Mouse (Mus musculus) kidney, adult 18-20 months (tissue): ENCODE measurements at regions not wholly inside any gene's neighbourhood (a gene's known extent, or its start where the extent isn't known, plus 50 kb on each side); places are given as distances from the start of the nearest gene placed in this dataset.
"Not testable (repeated sequence)": the region's sequence is repeated elsewhere in the genome, so short reads cannot be mapped to it uniquely, and the experiment has no call there.

Source experiments
- DNase-seq: peaks from one replicate; pipeline ENCODE4 v3.0.0; 2021

DNA sequence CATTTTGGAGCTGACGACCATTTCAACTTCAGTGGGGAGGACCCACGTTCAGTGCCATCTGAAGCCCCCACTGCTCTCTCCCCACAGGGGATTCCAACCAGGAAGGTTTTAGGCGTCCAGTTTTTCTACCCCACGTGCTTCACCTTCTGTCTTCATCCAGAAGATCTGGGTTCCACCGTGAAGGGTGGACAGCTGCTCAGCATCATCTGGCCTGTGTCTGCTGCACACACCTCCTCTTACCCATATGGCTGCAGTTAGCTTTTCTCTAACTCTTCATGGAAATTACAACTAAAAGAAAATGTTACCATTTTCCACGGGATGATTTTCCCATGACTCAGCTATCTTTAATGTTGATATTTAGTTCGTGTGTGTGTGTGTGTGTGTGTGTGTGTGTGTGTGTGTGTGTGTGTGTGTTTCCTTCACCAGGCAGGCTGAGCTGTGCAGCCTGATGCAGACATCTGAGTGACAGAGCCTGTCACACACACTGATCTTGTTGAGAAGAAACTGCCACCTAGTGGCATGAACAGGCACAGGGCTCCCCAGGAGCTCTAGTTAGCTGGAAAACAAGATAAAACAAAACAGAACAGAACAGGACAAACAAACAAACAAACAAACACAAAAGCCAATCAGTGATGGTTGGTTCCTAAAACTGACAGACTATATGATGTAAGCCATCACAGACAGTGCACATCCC, 107.5 kb upstream of the Rasgrp1 start:
- DNase-seq: peak; percentile 32

GRCm38 (mm10) chr2:117451818-117452217, 109.0 kb upstream of the Rasgrp1 start:
- no peak for DNase-seq

GRCm38 (mm10) chr2:117455021-117455739, 112.4 kb upstream of the Rasgrp1 start:
- DNase-seq: no peak

GRCm38 (mm10) chr2:117455740-117456455, 113.1 kb upstream of the Rasgrp1 start:
- DNase-seq: no peak

GRCm38 (mm10) chr2:117456456-117457020, 113.7 kb upstream of the Rasgrp1 start:
- DNase-seq: no peak

GRCm38 (mm10) chr2:117461541-117462290, 118.9 kb upstream of the Rasgrp1 start:
- DNase-seq: no peak

DNA sequence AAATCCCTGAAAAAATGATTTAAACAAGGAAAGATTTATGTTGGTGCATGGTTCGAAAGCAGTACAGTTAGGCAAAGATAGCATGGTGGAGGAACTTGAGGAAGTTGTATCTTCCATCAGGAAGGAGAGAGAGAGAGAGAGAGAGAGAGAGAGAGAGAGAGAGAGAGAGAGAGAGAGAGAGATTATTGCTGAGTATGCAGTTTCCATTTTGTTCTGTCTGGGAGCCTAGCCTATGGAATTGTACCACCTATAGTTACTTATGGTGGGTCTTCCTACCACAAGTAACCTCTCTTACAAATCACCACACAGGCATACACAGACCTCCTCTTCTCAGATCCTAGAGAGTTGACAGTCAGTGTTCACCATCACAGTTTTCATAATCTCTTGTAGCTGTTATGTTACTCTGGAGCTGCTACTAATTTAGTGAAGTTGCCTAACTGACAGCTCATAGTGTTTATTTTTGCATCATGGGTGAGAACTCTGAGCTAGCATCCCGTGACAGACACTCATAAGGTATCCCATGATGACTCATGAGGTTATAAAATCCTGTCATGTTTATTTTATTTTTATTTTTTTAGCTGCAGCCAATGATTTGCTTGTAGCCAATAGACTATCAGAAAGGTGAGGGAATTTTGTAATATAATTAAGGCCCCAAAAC, 132.2 kb upstream of the Rasgrp1 start:
- DNase-seq: no peak

DNA sequence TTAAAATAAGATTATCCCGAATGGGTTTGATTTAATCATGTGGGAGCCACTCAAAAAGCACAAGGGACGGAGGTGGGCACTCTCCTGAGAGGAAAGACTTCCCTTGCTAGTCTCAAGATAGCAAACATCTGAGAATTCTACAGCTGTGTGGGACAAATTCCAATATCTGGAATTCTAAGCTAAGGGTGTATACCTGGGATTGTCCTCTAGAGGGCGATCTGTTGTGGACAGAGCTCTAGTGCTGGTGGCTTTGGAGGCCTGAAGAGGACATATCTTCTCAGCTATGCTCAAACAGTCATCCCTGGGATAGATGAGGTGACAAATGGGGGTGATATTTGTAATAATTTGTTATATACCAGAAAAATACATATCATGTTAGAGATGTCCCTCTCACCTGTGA, 132.8 kb upstream of the Rasgrp1 start:
- DNase-seq: no peak

GRCm38 (mm10) chr2:117477503-117477902, 134.7 kb upstream of the Rasgrp1 start:
- DNase-seq: not testable (repeated sequence)

DNA sequence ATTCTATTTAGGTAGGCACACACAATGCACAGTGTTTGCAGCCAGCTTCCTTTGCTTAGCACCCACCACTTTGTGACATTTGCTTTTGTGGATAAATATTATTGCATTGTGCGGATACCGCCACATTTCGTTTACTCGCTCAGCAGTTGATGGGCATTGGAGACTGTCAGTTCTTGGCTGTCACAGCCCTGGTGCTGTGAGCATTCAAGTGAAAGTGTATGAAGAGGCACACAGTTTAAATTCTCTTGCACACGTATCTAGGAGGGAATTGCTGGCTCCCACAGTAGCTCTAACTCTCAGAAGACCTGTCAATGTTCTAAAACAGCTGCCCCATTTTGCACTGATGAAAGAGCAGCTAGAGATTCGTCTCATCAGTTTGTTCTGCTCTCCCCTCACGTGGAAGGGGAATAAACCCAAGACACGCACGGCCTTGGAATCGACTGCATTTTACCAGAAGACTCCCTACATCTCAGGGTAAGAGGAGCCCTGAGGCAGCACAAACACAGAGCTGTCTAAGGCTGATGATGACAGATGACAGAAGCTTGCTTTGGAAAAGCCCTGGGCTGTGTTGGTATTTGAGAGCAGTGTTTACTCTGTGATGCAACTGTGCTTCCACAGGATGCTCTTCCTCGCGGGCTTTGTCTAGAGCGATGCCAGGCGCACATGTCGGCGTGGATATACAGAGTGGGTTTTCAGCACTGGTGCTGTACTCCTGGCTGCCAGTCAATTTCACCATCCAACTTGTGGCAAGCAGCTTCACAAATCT, 136.6 kb upstream of the Rasgrp1 start:
- not testable (repeated sequence) for DNase-seq

DNA sequence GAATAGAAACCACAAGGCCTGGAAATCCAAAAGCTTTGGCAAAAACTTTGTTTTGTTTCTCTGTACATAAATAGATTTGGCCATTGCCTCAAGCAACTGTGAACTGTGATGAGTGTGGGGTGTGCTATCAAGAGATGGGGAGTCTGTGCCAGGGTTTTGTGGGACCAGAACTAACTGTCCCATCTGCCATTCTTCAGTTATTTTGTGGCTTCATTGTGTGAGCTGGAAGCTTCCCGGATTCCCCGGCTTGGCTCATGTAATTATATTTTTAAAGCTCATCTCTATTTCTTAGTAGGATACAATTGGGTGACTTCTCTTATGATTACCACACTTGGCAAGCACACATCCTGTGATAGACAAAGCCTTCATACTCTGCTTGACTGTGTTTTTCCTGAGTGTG, 143.6 kb upstream of the Rasgrp1 start:
- DNase-seq: no peak

DNA sequence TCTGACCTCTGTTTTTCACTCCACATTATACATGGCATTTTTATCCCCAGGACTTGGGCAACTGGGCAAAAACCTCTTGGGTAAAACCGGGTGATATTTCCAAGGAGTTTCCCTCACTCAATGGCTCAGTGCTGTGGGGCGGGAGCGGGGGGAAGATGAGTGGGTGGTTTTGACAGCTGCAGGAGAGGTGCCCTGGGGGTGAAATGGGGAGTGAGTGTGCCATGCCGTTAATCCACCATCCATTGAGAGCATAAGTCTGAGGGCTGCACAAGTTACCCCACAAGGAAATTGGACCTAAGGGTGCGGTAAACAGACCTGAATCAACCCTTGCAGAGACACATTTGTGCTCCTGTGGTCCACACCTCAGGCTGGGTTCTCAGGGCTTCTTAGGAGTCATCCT, 155.8 kb upstream of the Rasgrp1 start:
- DNase-seq: no peak

GRCm38 (mm10) chr2:117502611-117503010, 159.8 kb upstream of the Rasgrp1 start:
- no peak for DNase-seq

DNA sequence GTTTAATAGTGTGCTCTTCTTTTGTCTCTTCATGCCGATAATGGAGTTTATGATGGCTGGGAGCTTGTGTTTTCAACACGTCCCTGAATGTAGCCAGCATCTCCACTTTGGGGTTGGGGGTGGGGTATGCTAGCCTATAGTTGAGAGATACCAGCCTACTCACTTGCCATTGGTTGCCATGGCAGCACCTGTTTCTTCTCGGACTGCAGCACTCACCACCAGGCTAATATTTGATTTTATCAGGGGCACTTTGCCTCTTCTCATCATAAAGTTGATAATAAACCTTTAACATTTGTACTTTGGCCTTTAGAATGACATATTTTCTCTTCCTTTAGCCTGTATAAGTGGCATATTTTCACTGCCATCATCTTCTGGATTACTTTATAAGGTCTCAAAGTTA, 168.9 kb upstream of the Rasgrp1 start:
- no peak for DNase-seq

GRCm38 (mm10) chr2:117512551-117512950, 169.8 kb upstream of the Rasgrp1 start:
- DNase-seq: no peak

DNA sequence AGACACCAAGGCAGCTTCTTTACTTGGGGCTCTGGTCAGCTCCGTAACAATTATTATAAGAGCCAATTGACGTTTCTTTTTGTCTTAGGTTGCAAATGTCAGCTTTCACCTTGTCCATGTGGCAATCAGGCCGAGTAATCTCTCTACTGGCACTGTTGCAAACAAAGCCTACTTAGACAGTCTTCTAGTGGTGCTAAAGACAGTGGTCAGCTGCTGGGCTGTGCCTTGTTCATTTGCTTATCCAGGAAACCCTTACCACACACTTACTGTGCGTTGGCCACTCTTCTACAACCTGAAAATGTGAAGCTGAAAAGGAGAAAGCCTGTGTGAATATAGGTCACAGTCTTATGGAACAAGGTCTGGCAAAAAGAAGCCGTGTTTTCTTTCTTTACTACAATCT, 181.6 kb upstream of the Rasgrp1 start:
- DNase-seq: no peak

GRCm38 (mm10) chr2:117538865-117539264, 196.1 kb upstream of the Rasgrp1 start:
- no peak for DNase-seq

DNA sequence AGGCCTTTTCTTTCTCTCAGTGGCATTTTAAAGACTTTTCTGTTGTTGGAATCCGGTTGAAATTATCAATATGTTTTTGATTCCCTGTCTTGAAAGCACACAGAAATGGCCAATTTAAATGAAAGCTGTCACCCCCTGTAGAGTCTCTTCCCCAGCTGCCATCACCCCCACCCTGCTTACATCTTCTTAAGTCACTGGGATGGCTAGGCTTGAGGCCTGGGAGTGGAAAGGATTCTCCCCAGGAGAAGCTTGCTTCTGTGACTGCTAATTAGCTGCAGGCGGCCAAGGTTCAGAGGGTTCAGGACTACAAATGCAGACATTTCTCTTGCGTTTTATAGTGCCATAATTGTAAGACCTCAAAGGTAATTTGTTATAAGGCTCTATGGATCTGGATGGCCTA, 196.5 kb upstream of the Rasgrp1 start:
- DNase-seq: no peak

DNA sequence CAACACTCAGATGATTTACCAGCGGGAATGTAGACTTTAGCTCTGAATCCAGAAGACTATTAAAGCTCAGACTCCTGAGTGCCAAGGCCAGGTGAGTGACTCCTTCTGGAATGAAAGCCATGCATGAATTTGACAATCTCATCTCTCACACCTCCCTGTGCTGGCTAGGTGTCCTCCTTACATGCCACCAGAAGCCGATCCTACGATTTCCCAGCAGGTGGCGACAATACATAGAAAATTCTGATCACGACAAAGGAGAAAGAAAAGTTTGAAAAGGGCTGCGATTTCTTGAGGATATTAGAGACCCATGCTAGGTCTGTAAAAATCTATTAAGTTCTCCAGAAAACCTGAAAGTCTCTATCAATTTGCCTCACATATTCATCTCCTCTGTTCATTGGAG, 198.7 kb upstream of the Rasgrp1 start:
- peak; percentile 66 for DNase-seq

GRCm38 (mm10) chr2:117542298-117542697, 199.5 kb upstream of the Rasgrp1 start:
- no peak for DNase-seq

DNA sequence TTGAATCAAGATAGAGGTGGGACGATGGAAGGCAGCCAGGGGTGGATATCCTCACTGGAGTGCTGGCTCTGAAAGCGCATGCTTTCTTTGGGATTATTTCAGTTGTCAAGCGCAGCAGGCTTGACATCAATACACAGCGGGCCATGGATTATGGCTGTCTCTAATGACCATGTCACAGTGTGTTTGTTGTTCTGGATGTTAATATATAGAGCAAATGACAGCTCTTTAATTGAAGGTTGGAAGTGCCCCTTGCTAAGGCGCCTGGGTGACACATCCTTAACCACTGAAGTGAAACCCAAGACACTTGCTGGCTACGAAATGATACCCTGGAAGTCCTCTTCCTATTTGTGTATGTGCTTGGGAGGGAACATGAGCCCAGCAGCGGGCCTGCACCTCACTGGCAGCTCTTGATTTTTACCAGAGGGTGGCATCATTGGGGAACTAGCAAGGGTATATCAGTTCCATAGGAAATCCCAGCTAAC, 200.5 kb upstream of the Rasgrp1 start:
- DNase-seq: no peak
